Mouse (Mus musculus) layer of hippocampus, adult 2 months (tissue): Measurements from ENCODE around the gene Nek6. TPM values are rescaled to one million over a fixed set of nuclear protein-coding genes. Genes with fewer than 3 reads are reported as not detected.

ENCODE experiments used
- DNase-seq, 2 experiments: peaks; one replicate each; pipeline ENCODE4 v3.0.0; 2022; ENCODE audit warnings: low spot score in 2 of 2
- H3K27ac ChIP-seq: fragments of 200-600 bp; 2 replicates; pipeline ENCODE4 v1.8.1; 2022
- H3K4me3 ChIP-seq: fragments of 200-600 bp; 2 replicates; pipeline ENCODE4 v1.8.1; 2022; ENCODE audit warnings: mild to moderate bottlenecking
- CTCF ChIP-seq: fragments of 200-600 bp; conservative IDR thresholded peaks from 2 replicates; pipeline ENCODE4 v1.8.1; 2022; ENCODE audit warnings: antibody characterized with exemption, mild to moderate bottlenecking, moderate library complexity
- total RNA-seq, 2 experiments: library from RNA; stranded (reverse); gene quantifications; 2 replicates each; pipeline ENCODE4 v1.2.3; 2021

Nek6 gene
- total RNA-seq, 2 experiments from 2014 or later: 41.6 to 44.8 TPM

GRCm38 (mm10) chr2:38484556-38484955, 26.9 kb upstream of the Nek6 start:
- Histone ChIP-seq H3K4me3 (no peak overlapping the region), H3K27ac (0 out of 2 replicates have a peak overlapping the region, but pooled peaks have one; percentile 39)
- no peak for DNase-seq
- no peak for TF ChIP-seq CTCF

GRCm38 (mm10) chr2:38485409-38485808, 26.0 kb upstream of the Nek6 start:
- H3K27ac ChIP-seq: peak overlapping the region; percentile 36; the same call in 1 of the 2 replicates
- TF ChIP-seq CTCF: no peak
- no peak for DNase-seq
- H3K4me3 ChIP-seq: no peak overlapping the region

GRCm38 (mm10) chr2:38485957-38486931, 25.2 kb upstream of the Nek6 start:
- no peak for TF ChIP-seq CTCF
- Histone ChIP-seq H3K4me3 (no peak overlapping the region), H3K27ac (peak overlapping the region; percentile 52; the same call in 1 of the 2 replicates)
- DNase-seq: peak in 1 of 2 experiments; percentile 23

DNA sequence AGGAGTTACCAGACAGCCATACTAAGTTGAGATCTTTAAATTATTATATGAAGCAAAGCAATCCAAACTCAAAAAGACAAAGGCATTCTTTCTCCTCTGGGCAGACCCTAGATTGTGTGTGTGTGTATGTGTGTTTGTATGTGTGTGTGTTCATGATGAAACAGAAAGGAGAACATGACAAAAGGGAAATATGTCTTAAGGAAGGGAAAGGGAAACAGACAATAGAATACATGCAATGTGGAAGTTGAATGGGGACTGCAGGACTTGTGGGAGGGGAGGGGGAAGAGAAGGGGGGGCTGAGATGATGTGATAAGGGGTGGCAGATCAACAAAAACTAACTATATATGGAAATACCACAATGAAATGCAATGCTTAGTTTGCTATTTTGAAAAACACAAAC, 13.8 kb upstream of the Nek6 start:
- no peak for TF ChIP-seq CTCF
- no peak overlapping the region for H3K27ac ChIP-seq
- no peak for DNase-seq
- H3K4me3 ChIP-seq: no peak overlapping the region

DNA sequence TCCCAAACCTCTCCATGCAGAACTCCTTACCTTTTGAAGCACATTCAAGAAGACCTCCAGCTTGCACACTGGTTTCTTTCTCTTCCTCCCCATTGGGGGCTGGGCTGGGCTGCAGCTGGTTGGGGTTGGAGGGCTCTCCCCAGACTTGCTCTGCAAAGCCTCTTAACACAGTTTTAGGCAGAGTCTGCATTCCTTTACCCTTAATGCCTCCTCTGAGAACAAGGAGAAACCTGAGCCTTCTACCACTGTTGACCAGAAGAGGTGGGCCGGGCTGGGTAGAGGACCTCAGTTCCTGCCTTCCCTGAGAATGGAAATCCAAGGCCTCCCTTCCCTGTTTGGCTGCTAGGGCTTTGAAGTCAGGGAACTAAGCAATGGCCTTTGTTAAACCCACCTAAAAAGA, 9.8 kb upstream of the Nek6 start:
- TF ChIP-seq CTCF: no peak
- no peak for DNase-seq
- no peak overlapping the region for H3K27ac ChIP-seq
- no peak overlapping the region for H3K4me3 ChIP-seq

- DNase-seq: no peak
- no peak overlapping the region for H3K27ac ChIP-seq
- TF ChIP-seq CTCF: no peak
- H3K4me3 ChIP-seq: no peak overlapping the region
These were observed 9.3 kb upstream of the Nek6 start for GRCm38 (mm10) chr2:38502123-38502522.

DNA sequence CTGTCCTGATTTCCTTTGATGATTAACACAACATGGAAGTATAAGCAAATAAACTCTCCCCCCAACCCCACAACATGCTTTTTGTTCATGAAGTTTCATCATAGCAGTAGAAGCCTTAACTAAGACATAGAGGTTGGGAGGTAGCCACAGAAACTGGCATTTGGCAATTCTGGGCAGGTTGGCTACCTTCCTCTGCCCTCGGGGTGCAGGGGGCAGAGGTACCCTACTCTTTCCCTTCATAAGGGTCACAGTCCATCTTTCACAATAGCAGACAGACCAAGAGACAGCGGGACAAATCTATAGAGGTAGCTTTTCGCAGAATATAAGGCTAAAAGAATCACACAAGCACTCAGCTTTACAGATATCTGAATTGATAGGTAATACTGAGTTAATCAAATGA, 8.7 kb upstream of the Nek6 start:
- H3K27ac ChIP-seq: no peak overlapping the region
- H3K4me3 ChIP-seq: no peak overlapping the region
- no peak for DNase-seq
- TF ChIP-seq CTCF: no peak

DNA sequence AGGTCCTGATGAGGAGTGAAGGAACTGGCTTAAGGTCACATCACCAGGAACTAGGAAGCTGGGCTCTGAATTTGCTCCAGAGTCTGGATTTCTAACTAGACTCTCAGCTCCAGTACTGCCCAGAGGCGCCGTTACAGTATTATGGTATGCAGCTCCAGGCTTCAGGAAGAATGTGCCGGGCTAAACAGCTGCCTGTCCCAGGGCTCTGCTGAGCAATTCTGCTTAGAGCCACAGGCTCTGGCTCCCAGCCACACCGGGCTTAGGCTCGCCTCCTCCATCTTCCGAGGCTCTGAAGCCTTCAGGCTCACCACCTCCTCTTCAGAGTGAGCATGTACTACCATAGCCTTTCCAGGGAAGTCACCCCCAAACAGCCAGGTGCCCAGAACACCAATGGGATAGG, 7.1 kb upstream of the Nek6 start:
- no peak overlapping the region for H3K27ac ChIP-seq
- no peak for DNase-seq
- no peak for TF ChIP-seq CTCF
- H3K4me3 ChIP-seq: no peak overlapping the region

GRCm38 (mm10) chr2:38507181-38507580, 4.3 kb upstream of the Nek6 start:
- H3K27ac ChIP-seq: no peak overlapping the region
- no peak overlapping the region for H3K4me3 ChIP-seq
- TF ChIP-seq CTCF: no peak
- no peak for DNase-seq

DNA sequence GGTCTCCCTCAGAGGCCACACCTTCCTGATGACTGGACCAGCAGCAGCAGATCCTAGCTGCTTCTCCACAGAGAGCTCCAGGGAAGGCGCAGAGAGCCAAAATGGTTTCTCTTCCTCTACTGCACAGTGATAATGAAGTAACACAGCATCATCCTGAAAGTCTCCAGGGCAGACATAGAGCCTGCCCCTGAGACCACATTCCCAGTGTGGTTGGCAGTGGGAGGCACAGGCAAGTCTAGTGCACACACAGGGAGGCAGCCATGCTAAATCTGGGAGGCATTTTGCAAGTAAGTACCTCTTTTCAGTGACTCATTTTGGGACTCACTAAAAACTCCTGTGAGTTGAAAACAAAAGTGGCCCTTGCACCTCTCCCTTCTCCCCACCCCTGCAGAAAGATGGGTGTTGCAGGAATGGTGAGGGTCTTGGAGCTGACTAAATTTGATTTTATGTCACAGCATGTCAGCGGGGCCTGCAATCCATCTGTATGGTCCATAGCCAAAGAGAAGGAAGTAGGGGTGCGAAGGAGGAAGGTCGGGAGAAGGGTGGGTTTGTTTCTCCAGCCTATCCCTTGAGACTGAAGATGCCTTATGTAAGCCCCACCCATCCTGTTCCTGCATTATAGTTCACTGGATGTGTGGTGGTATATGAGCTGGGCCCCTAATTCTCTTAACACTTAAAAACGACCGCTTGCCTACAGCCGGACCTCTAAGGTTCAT, 2.3 kb upstream of the Nek6 start:
- no peak for DNase-seq
- H3K4me3 ChIP-seq: no peak overlapping the region
- no peak for TF ChIP-seq CTCF
- peak overlapping the region; percentile 86 for H3K27ac ChIP-seq

GRCm38 (mm10) chr2:38510120-38510519, 1.3 kb upstream of the Nek6 start:
- Histone ChIP-seq H3K27ac (peak overlapping the region; percentile 86), H3K4me3 (no peak overlapping the region)
- TF ChIP-seq CTCF: peak; percentile 67
- DNase-seq: peak; percentile 65 to 78

DNA sequence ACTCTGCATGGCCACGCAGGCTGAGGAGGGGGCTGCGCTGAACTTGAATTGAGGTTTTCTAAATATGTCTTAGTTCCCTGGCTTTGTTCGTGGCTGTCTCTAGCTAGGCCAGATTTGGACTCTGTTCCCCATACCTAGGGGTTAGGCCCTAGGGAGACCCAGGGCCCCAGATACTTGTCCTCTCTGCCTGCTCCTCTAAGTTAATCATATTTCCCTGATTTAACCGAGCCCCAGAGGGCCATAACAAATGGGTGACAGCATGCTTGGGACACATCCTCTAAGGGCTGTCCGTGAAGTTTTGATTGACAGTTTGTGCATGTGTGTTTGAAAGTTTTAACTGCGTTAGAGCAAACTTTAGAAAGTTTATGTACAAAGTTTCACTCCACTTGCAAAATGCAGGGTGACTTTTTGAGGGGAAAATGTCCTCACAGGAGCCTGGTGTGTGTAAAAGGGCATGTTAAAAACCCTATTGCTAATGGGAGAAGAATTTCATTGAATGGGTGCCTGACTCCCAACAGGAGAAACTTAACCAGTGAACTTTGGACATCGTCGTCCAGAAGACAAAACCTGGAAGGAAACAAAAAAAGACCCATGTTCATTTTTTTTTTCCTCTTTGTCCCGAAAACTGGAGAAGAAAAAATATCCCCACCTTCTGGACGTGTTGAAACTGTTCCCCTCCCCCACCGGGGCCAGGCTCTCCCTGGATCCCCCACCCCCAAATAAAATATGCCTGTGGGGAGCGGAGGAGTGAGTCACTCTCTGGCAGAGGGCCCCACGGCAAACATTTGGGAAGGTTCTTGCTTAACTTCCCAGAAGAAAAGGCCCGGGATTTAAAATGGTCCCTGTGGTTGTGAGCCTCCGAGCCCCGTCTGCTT, 1.1 kb downstream of the Nek6 start:
- TF ChIP-seq CTCF: no peak
- H3K27ac ChIP-seq: peak overlapping the region; percentile 89
- peak; percentile 32 to 37 for DNase-seq
- H3K4me3 ChIP-seq: peak overlapping the region; percentile 84

DNA sequence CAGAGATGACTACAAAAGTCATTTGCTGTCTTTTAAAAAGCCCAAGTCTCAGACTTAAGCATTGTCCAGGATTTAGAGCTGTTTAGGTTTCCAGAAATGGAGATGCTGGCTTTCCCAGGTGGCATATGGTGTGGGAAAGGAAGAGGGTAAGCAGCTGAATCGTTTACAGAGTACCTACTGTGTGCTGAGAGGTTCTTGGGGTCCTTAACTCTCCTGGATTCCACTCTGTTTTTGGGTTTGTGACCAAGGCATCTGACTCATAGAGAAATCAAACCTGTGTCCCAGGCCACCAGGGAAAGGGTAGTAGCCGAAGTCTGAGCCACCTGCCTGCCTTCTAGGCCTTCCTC, 1.7 kb downstream of the Nek6 start:
- no peak for DNase-seq
- Histone ChIP-seq H3K4me3 (peak overlapping the region; percentile 84), H3K27ac (peak overlapping the region; percentile 89)
- TF ChIP-seq CTCF: no peak
